Mouse (Mus musculus) kidney, adult 8-10 months (tissue): Measurements from ENCODE around the gene Olfr136.

Experiments
- DNase-seq, 2 experiments: peaks; one replicate each; pipeline ENCODE4 v3.0.0; 2022

The Olfr136 gene

GRCm38 (mm10) chr17:38329531-38329930 lies at the start of gene Olfr136:
Gene Olfr136 (plus strand): TSS chr17:38329831.
- DNase-seq = no peak

- DNase-seq = no peak
Measured at GRCm38 (mm10) chr17:38307470-38307869, 22.2 kb upstream of the Olfr136 start, which contains the start of gene Olfr137. Gene Olfr137 (minus strand): TSS chr17:38307570.
